Mouse (Mus musculus) embryo, embryonic 11.5 days (tissue): ENCODE measurements around the gene Rnf19b.

ENCODE experiments used
- DNase-seq: peaks from one replicate; pipeline ENCODE4 v3.0.0-alpha.2; 2012; ENCODE audit warnings: low read depth, low spot score

Rnf19b gene

DNA sequence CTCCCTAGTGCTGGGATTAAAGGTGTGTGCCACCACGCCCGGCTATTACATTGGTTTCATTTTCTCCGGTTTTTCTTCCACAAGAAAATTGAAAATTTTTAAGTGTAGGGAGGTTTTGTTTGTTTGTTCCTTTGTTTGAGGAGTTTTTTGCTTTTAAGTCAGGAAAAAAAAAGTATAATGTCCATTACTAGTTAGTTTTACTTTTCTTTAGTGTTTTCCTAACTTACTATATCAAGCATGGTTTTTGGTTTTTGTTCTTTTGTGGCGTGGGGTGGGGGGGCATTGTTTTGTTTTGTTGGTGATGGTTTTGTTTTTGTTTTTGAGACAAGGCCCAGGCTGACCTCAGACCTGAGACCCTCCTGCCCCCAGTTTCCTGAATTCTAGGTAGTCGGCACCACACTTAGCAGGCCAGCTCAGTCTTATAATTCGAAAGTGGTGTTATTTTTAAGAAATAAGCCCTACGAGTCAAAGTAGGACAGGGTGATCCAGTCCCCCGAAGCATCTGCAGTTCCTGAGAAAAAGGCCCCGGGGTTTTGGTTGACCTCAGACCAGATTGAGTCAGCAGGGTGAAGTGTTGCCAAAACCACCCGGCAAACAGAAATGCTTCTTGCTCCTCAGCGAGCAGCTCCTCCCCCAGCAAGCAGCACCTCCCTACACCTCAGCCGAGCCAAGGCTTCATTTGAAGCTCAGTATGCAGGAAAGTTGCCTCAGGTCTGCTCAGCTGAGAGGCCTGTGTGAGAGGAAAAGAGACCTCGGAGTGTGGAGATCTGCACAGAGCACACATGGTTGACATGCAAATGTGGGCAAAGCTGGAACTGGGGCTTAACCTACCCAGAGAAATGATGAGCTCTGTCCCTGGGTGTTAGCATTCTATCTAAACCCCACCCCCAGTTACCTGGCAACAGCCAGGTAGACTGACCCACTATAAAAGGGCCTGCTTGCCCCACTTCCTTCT lies 23.1 kb upstream of the Rnf19b start:
- no peak for DNase-seq

DNA sequence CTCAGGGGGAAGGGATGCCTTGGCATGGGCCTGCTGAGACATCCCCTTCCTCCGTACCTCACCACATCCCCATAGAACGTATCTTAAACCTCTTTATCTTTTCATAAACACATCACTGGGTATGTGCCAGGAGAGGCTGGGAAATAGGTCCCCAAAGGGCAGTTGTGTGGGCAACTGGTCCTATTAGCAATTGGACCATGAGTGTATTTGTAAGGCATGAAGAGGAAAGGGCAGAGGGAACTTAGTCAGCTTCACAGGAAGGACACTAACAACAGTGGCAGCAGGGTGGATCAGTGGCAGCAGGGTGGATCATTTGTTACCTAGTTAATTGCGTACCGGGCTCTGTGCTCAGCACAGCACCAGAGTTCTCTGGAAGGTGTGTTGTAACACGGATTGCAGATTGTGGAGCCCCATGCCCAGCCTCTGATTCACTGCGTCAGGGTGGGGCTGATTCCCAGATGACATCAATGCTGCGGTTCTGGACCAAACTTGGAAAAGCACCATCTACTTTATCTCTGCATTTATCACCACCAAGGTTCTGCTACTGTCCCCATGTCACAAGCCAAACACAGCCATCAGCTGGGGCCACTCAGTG lies 22.1 kb upstream of the Rnf19b start:
- DNase-seq: no peak

DNA sequence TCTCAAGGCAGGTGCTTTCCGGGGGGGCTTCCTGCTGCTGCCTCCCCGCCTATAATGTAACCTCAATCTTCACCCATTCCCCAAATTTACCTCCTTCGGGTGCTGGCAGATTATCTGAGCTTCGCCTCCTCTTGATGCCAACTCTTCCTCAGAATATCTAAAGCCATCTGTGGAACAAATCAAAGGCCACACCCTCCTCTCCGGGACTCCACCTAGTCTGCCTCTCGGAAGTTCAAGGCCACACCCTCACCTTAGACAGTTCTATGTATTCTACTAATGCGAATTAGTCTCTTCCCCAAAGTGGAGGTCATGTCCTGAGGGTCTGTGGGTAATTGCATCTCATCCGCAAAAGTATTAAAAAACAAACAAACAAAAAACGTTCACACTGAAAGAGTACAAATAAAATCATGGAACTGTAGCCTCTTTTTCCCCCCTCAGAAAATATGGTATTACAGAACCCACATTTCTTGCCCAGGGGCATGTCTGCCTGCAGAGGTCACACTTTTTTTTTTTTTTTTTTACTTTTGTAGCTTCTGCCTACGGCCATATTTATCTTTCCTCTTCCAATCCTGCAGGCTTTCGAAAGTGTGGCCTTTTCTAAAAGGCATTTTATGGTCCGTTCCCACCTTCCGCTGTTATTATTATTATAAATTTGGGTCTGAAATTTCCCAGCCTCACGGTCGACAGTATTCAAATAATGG lies 10.2 kb upstream of the Rnf19b start:
- no peak for DNase-seq

DNA sequence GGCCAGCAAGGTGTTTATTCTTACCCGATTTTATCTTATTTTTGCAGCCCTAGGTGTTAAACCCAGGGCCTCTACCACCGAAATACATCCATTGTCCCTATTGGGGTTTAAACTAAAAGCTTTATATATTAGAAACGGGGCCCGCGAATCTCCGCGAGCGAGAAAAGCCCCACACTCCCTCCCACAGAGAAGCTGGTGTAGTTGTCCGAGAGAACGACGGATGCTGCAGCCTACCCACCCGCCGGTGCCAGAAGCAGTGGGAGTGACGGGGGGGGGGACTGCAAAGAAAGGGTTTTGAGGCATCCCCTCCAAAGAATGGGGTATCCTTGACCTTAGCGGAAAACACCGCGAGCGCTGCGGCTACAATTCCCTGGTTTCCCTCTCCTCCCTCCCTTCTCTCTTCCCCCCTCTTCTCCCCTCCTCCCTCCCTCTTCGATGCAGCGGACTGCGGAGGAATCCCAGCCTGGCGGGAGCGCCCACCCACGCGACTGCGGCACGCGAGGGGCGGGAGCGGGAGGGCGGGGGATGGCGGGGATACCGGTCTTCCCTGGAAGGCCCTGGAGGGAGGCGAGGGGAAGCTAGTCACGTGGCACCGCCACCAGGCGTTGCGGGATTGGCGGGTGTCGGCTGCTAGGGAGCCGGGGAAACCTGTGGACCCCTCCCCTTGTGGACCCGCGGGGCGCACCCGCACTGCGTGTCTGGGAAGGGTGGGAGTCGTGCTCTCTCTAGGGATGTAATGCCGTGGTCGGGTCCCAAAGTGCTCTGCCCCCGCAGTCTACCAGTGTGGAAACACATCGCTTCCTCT lies 9.4 kb upstream of the Rnf19b start:
- no peak for DNase-seq

DNA sequence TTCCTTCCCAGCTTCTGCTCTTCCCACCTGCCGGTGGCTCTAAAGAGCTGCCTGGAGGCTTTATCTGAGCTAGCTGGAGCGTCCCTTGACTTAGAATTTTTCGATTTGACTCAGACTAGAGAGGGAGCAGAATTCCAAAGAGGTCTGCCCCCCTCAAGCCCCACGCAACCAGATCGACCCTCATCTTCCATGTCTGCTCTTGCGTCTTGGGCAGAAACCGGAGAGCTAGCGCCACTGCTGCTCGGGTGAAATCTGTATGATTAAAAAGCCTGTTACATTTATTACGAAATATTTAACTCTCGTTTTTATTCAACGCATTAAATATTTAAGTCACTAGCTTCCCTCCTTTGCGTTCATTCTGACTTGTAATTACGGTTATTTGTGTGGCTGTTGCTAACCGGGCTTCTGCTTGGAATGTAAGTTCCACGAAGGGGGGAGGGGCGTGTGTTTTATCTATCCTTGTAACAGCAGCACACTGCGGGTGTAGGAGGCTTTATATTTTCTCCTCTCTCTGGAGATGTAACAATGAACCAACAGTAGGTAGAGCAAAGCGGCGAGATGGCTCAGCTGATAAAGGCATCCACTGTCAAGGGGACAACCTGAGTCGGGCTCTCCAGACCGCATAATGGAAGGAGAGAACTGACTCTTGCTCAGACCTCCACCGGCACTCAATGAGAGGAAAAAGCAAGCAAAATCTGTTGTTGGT lies 8.6 kb upstream of the Rnf19b start:
- no peak for DNase-seq

DNA sequence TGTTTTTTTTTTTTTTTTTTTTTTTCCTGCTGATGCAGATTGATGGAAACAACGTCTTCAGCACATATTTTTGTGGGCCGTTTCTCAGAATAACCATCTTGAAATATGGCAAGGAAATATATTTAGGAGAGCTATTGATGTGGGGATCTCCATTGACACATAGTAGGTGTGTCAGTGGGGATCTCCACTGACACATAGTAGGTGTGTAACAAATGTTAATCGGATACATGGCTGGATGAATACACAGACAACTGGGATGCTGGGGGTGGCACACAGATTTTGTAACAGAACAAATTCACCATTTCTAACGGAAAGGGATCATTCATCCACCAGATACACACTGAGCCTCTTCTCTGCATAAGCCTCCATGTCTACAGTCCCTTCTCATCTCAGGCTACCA lies 7.7 kb upstream of the Rnf19b start:
- no peak for DNase-seq

DNA sequence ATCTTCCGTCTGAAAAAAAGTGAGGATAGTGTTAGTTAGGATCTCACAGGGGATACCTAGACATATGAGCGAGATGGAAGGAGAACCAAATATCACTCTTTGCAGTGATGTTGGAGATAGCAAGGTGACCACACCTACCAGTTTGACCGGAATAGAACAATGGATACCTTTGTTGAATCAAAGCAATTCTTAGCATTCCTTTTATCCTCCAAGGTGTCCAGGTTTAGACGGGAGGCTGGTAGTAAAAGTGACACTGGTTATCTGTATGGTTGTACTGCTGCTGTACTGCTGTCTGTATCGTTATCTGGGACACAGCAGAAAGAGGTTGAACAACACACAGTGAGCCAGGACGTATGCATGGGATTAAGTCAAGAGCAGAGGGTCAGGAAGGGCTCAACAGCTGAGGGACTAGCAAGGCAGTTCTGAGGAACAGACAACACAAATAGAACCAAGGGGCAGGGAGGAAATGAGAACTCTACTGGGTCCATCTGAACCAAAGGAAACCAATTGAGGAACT lies 7.1 kb upstream of the Rnf19b start:
- no peak for DNase-seq

DNA sequence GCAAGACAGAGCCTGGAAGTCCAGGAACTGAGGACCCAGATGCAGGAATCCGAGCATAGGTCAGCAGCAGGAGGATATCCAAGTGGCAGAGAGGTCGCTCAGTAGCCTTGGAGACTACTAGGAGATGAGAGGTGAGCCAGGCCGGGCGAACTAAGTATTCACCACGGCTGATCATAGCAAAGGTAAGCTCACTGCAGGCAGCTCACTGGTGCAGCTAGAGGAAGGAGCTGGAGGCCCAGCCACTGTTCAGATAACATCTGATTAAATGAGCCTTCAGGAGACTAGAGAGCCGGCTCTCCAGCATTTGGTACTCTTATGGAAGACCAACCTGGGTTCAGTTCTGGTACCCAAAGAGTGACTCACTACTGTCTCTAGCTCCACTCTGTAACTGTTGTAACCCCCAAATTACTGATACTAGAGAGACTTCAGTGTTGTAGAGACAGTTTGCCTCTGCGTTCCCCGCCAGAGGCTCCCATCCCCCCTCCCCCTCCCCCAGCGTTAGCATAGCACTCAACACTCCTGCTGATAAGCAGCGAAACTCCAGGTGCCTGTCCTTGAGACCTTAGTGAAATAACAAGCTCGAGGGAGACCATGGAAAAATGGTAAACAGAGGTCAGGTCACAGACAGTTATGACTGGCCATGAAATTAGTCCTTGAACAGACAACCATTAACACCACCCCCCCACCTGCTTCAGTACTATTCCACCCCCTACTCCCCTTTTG lies 6.4 kb upstream of the Rnf19b start:
- DNase-seq: no peak

DNA sequence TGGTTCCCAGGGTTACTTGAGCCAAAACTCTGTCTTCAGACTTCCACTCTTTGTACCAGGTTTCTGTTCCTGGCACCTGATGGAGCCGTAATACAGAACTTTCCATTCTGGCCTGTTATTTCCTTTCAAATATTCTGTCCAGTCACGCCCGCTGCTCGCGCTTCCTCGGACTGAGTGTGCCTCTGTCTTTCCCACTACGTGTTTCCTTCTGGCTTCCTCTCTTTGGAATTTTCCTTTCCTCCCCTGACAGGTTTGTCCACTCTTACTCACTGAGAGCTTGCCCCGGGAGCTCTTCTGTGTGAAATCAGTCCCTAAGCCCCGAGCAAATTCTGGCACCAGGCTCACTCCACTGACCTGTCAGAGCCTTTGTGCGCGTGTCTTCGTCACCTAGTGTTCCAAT lies 3.3 kb upstream of the Rnf19b start:
- no peak for DNase-seq

DNA sequence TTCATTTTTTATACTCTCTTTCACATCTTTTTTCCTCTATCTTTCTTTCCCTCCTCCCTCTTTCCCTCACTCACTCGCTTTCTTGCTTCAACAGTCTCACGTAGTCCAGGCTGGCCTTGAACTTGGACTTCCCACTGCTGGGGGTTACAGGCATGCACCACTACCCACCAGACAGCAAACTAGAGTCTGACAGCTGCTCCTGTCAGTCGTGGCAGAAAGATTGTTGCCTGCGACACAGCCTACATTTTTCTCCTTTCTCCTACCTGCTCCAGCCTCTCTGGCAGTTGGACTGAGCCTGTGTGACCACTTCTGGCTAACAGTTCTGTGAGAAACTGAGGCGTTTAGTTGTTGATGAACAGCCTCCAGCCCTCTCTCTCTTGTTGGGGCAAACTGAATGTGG lies 2.5 kb upstream of the Rnf19b start:
- DNase-seq: no peak

DNA sequence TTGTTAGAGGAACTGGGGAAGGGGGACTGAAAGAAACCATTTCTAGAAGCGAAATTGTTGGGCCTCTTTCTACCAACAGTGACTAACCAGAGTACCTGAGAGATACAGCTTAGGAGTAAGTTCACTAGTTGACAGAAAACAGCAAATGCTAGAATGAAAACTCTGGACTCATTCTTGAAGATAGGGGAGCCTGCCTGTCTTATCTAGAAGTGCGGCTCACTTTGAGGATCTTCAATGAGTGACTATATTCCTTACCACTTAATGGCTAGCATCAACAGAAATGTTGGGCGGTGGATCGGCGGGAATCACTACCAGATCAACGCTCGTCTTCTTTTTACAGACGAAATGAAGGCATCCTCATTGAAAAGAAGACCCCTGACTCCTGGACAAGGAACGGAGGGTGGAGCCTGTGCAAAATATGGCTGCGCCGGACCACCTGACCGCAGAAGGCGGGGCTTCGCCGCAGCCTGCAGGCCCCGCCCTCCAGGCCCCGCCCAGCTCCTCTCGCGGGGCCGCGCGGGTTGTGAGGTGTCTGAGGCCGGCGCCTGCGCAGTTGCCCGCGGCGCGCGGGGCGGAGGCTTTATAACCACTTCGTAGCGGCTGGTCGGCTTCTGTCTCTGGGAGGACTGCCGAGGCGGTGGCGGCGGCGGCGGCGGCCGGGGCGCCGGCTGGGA lies 401 bp upstream of the Rnf19b start:
- DNase-seq: peak; percentile 94

DNA sequence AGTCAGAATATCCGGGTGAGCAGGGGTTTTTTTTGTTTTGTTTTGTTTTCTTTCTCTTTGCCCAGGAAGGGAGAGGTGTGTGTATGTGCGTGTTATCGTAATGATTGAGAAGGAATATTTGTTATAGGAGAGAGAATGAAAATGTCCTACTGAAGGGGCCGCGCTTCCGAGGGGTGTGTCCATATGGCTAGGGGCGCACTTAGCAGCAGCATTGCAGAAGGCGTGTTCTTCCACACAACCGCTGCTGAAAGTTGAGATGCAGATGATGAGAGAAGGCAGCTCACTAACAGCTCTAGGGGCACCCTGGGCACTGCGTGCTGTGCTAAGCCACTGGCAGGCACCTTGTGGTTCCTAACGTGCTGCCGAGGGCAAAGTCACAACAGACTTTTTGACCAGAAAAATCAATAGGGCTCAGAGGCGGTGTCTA lies 1.1 kb downstream of the Rnf19b start:
- DNase-seq: peak; percentile 31

DNA sequence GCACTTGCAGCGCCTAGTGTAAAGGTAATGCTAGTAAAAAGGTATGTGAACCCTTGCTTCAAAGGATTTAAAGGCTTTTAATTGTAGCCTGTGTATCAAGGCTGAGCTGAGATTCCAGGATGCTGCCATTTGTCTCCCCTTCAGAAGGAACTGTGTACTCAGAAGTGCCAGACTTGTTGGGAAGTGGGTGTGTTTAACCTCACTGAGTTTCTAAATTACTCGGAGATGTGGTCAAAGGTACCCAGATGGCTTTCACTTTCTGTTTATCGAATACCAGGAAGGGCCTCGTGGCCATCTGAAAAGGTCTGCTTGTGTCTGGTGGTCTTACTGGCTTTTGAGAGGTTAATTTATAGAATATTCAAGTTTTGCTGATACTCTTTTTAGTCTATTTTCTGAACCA lies 1.9 kb downstream of the Rnf19b start:
- no peak for DNase-seq

DNA sequence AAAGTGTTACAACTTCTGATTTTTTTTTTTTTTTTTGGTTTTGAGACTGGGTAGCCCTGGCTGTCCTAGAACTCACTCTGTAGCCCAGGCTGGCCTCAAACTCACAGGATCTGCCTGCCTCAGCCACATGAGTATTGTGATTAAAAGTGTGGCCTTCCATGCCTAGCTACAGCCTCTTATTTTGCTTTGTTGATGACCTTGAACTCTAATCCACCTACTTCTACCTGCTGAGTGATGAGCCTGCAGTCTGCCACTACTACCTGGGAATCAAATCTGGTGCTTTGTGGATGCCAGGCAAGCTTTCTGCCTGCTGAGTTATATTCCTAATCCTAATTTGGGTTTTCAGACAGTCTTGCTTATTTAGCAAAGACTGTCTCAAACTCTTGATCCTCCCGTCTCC lies 3.4 kb downstream of the Rnf19b start:
- DNase-seq: no peak

DNA sequence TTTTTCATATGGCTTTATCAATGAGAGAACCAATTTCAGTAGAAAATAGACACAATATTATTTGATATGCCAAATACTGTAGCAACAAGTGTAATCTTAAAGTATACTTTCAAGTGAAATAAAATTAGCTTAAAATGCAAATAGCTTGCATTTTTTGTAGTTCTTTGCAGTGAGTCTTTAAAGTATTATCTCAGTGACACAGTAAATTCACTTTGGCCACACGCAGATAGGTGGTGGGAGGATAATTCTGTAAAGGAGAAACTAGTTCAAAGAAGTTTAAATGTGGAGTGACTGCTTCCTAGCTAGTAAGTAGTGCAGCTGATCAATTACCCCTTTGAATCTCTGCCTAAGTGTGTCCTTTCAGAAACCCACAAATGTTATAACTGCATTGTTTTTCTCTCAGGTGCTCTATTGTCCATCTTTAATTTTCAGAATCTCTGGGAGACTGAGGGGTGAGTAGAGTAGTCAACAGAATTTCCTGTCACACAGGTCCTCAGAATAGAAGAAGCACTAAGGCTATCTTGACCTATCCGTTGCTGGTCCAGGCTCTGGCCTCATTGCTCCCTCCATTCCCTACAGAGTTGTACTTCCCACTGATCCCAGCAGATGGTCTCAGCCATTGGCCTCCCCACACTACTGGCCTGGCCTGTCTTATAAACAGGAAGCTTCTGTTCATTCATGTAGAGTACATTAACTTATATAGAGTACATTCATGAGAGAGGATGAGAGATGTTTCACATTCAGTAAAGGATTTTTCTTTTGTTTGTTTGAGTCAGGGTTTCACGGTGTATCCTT lies 4.4 kb downstream of the Rnf19b start:
- no peak for DNase-seq

DNA sequence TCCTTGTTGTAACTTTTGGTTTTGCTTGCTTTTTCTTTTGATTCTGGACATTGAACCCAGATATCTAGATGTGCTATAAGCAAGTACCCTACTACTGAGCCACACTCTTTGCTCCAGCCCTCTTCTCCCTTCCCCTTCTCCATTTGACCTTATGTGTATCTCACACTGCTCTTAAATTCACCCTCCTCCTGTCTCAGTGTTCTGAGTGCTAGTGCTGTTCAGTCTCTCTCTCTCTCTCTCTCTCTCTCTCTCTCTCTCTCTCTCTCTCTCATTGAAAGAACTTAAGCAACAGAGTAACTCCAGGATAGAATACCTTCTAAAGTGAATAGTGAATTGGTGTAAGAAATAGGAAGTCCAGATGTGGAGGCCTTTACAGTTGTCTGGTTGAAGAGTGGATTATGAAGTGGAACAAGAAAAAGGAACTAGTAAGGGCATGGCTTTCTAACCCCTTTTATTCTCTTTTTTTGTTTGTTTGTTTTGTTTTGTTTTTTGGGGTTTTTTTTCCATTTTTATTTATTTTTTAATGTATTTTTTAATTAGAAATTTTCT lies 7.7 kb downstream of the Rnf19b start:
- DNase-seq: no peak

DNA sequence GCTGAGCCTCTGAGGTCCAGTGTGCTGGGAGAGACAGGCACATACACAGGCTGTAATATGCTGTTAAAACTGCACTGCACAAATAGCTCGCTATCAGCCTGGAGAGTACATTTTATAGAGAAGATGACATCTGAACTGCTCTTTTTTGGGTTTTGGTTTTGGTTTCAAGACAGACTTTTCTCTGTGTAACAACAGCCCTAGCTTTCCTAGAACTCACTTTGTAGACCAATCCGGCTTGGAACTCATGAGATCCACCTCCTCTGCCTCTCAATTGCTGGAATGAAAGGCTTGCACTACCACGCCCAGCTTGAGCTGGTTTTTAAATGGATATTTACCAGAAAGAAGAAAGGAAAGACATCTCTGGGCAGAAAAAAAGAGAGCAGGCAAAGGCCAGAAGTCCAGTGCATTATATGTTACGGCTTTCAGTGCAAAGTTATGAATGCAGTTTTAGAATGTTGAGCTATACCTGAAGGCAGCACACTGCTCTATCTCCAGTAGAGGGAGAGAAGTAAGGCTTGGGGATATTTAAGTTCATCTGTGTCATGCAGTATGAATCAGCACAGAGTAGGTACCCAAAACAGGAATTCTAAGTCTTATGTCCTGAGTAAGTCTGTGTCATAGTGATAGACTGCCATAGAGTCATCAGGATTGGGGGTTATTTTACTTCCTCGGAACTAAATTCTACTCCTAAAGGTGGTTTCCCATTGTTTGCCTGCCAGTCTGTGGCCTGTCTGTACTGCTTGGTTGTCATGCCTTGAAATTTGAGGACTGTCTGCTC lies 9.8 kb downstream of the Rnf19b start:
- DNase-seq: no peak

DNA sequence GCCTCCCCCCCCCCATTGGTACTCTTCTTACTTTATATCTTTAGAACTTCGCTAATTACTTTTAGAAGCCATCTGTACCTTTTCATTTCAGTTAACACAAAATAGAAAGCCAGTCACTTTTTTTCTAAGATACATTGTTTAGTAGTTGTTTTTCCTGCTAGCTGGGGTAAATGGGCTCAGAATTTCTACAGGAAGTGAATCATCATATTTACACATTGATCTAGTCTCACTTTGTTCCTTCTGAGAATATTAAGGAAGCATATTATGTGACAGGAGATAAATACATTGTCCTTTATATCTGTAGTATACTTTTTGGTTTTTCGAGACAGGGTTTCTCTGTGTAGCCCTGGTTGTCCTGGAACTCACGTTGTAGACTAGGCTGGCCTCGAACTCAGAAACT lies 10.8 kb downstream of the Rnf19b start:
- no peak for DNase-seq
